Mouse (Mus musculus) MEL (cell line): ENCODE results near the gene Olfr70. TPM values are rescaled to one million over a fixed set of nuclear protein-coding genes. Genes with fewer than 3 reads are reported as not detected.

Experiments
- DNase-seq: peaks from one replicate; pipeline ENCODE4 v3.0.0; 2011; ENCODE audit warnings: low read depth, low spot score
- H3K27ac ChIP-seq: 2 replicates; pipeline ENCODE4 v1.5.1; 2012; ENCODE audit warnings: low read depth, mild to moderate bottlenecking, control low read depth, low read length, moderate library complexity; ENCODE audit not compliant: control insufficient read depth
- H3K27me3 ChIP-seq, 2 experiments: fragments of 150-350 bp in 1 of 2; sonication (generic) in 1 of 2; 2 replicates each; pipeline ENCODE4 v1.6.1; 2012; ENCODE audit warnings: low read length in 2 of 2, mild to moderate bottlenecking in 2 of 2, improper control_type of control experiment in 1 of 2, moderate library complexity in 1 of 2; ENCODE audit not compliant: insufficient read depth in 2 of 2, control insufficient read depth in 1 of 2
- H3K36me3 ChIP-seq, 2 experiments: 2 replicates each; pipeline ENCODE4 v1.6.1; 2012 to 2014; ENCODE audit warnings: low read length in 2 of 2, improper control_type of control experiment in 1 of 2, inconsistent platforms in 1 of 2, mild to moderate bottlenecking in 1 of 2; ENCODE audit not compliant: insufficient read depth in 2 of 2, control insufficient read depth in 1 of 2
- H3K4me1 ChIP-seq, 2 experiments: fragments of 150-350 bp in 1 of 2; sonication (generic) in 1 of 2; 2 replicates each; pipeline ENCODE4 v1.6.1; 2012; ENCODE audit warnings: low read length in 2 of 2, improper control_type of control experiment in 1 of 2, mild to moderate bottlenecking in 1 of 2; ENCODE audit not compliant: insufficient read depth in 2 of 2, control insufficient read depth in 1 of 2
- H3K4me3 ChIP-seq, 2 experiments: fragments of 150-350 bp in 1 of 2; sonication (generic) in 1 of 2; 2 replicates each; pipeline ENCODE4 v1.5.1; 2012; ENCODE audit warnings: low read depth in 2 of 2, low read length in 2 of 2, mild to moderate bottlenecking in 2 of 2, moderate library complexity in 2 of 2, control low read depth in 1 of 2, improper control_type of control experiment in 1 of 2; ENCODE audit not compliant: control insufficient read depth in 1 of 2, insufficient read depth in 1 of 2
- H3K79me2 ChIP-seq: 2 replicates; pipeline ENCODE4 v1.6.1; 2012; ENCODE audit warnings: mild to moderate bottlenecking, low read length, moderate library complexity; ENCODE audit not compliant: control insufficient read depth, poor library complexity, insufficient read depth
- H3K9ac ChIP-seq: 2 replicates; pipeline ENCODE4 v1.6.1; 2012; ENCODE audit warnings: low read depth, mild to moderate bottlenecking, control low read depth, low read length, moderate library complexity; ENCODE audit not compliant: control insufficient read depth, poor library complexity, severe bottlenecking
- H3K9me3 ChIP-seq: fragments of 150-350 bp; sonication (generic); replicated peaks from 2 replicates; pipeline ENCODE4 v1.6.1; 2012; ENCODE audit warnings: mild to moderate bottlenecking, low read length, improper control_type of control experiment, moderate library complexity; ENCODE audit not compliant: insufficient read depth
- BHLHE40 ChIP-seq: IDR thresholded peaks from 2 replicates; pipeline ENCODE4 v1.6.1; 2012; ENCODE audit warnings: low read depth, mild to moderate bottlenecking, inconsistent platforms, low read length, improper control_type of control experiment, borderline replicate concordance
- CHD1 ChIP-seq: IDR thresholded peaks from 2 replicates; pipeline ENCODE4 v1.6.1; 2012; ENCODE audit warnings: low read depth, mild to moderate bottlenecking, inconsistent platforms, low read length, improper control_type of control experiment
- CHD2 ChIP-seq: IDR thresholded peaks from 2 replicates; pipeline ENCODE4 v1.6.1; 2011; ENCODE audit warnings: low read length, improper control_type of control experiment
- CTCF ChIP-seq, 3 experiments: IDR thresholded peaks in 2 of 3; conservative IDR thresholded peaks in 1 of 3; 2 replicates each; pipeline ENCODE4 v1.5.1; 2011 to 2012; ENCODE audit warnings: low read length in 3 of 3, low read depth in 2 of 3, mild to moderate bottlenecking in 2 of 3, improper control_type of control experiment in 1 of 3, inconsistent platforms in 1 of 3, mixed read lengths in 1 of 3, moderate library complexity in 1 of 3; ENCODE audit not compliant: control insufficient read depth in 1 of 3, insufficient read depth in 1 of 3, poor library complexity in 1 of 3, severe bottlenecking in 1 of 3
- E2F4 ChIP-seq: IDR thresholded peaks from 2 replicates; pipeline ENCODE4 v1.6.1; 2011; ENCODE audit warnings: low read depth, low read length, improper control_type of control experiment, borderline replicate concordance
- ELF1 ChIP-seq: IDR thresholded peaks from 2 replicates; pipeline ENCODE4 v1.6.1; 2014; ENCODE audit warnings: low read depth, mild to moderate bottlenecking, inconsistent platforms, low read length, improper control_type of control experiment, moderate library complexity
- EP300 ChIP-seq, 2 experiments: IDR thresholded peaks; 2 replicates each; pipeline ENCODE4 v1.6.1; 2011; ENCODE audit warnings: improper control_type of control experiment in 2 of 2, low read length in 2 of 2, low read depth in 1 of 2, mild to moderate bottlenecking in 1 of 2
- ETS1 ChIP-seq: IDR thresholded peaks from 2 replicates; pipeline ENCODE4 v1.6.1; 2012; ENCODE audit warnings: low read depth, mild to moderate bottlenecking, inconsistent platforms, low read length, improper control_type of control experiment, moderate library complexity
- GABPA ChIP-seq: IDR thresholded peaks from 2 replicates; pipeline ENCODE4 v1.6.1; 2012; ENCODE audit warnings: low read depth, mild to moderate bottlenecking, inconsistent platforms, low read length, improper control_type of control experiment, moderate library complexity
- GATA1 ChIP-seq: IDR thresholded peaks from 2 replicates; pipeline ENCODE4 v1.6.1; 2011; ENCODE audit warnings: low read depth, low read length, improper control_type of control experiment
- JUND ChIP-seq: IDR thresholded peaks from 2 replicates; pipeline ENCODE4 v1.6.1; 2011; ENCODE audit warnings: low read depth, mild to moderate bottlenecking, improper control_type of control experiment, low read length
- MAZ ChIP-seq: IDR thresholded peaks from 2 replicates; pipeline ENCODE4 v1.6.1; 2012; ENCODE audit warnings: low read depth, mild to moderate bottlenecking, inconsistent platforms, low read length, improper control_type of control experiment
- MYB ChIP-seq: IDR thresholded peaks from 2 replicates; pipeline ENCODE4 v1.6.1; 2011; ENCODE audit warnings: mild to moderate bottlenecking, low read depth, low read length, improper control_type of control experiment
- MYC ChIP-seq: IDR thresholded peaks from 2 replicates; pipeline ENCODE4 v1.6.1; 2011; ENCODE audit warnings: low read depth, mild to moderate bottlenecking, low read length, improper control_type of control experiment, moderate library complexity
- NELFE ChIP-seq: IDR thresholded peaks from 2 replicates; pipeline ENCODE4 v1.6.1; 2011; ENCODE audit warnings: low read depth, low read length, improper control_type of control experiment
- NRF1 ChIP-seq: IDR thresholded peaks from 2 replicates; pipeline ENCODE4 v1.6.1; 2014; ENCODE audit warnings: low read depth, mild to moderate bottlenecking, inconsistent platforms, low read length, improper control_type of control experiment, moderate library complexity; ENCODE audit not compliant: poor library complexity, insufficient read depth, severe bottlenecking
- POLR2A ChIP-seq, 2 experiments: IDR thresholded peaks; 2 replicates each; pipeline ENCODE4 v1.6.1; 2011 to 2012; ENCODE audit warnings: low read length in 2 of 2, mild to moderate bottlenecking in 2 of 2, control low read depth in 1 of 2, improper control_type of control experiment in 1 of 2, low read depth in 1 of 2, moderate library complexity in 1 of 2; ENCODE audit not compliant: control insufficient read depth in 1 of 2, insufficient read depth in 1 of 2, poor library complexity in 1 of 2
- POLR2AphosphoS2 ChIP-seq: IDR thresholded peaks from 2 replicates; pipeline ENCODE4 v1.6.1; 2011; ENCODE audit warnings: low read length, improper control_type of control experiment
- POLR2AphosphoS5 ChIP-seq: IDR thresholded peaks from 2 replicates; pipeline ENCODE4 v1.6.1; 2012; ENCODE audit warnings: low read depth, borderline replicate concordance, mild to moderate bottlenecking, inconsistent platforms, low read length, moderate library complexity, mixed read lengths
- RAD21 ChIP-seq: IDR thresholded peaks from 2 replicates; pipeline ENCODE4 v1.6.1; 2011; ENCODE audit warnings: mild to moderate bottlenecking, low read depth, low read length, improper control_type of control experiment
- RCOR1 ChIP-seq: IDR thresholded peaks from 2 replicates; pipeline ENCODE4 v1.6.1; 2012; ENCODE audit warnings: low read depth, mild to moderate bottlenecking, inconsistent platforms, low read length, improper control_type of control experiment
- TAL1 ChIP-seq: IDR thresholded peaks from 2 replicates; pipeline ENCODE4 v1.6.1; 2012; ENCODE audit warnings: mild to moderate bottlenecking, inconsistent platforms, low read length, moderate library complexity, mixed read lengths
- TBP ChIP-seq: IDR thresholded peaks from 2 replicates; pipeline ENCODE4 v1.8.0; 2011; ENCODE audit warnings: low read depth, low read length, improper control_type of control experiment
- TCF12 ChIP-seq: IDR thresholded peaks from 2 replicates; pipeline ENCODE4 v1.6.1; 2014; ENCODE audit warnings: low read depth, mild to moderate bottlenecking, inconsistent platforms, low read length, improper control_type of control experiment, moderate library complexity
- UBTF ChIP-seq: IDR thresholded peaks from 2 replicates; pipeline ENCODE4 v1.6.1; 2012; ENCODE audit warnings: low read depth, mild to moderate bottlenecking, inconsistent platforms, low read length, improper control_type of control experiment, moderate library complexity, borderline replicate concordance; ENCODE audit not compliant: insufficient read depth
- USF2 ChIP-seq, 2 experiments: IDR thresholded peaks; 2 replicates each; pipeline ENCODE4 v1.6.1; 2011 to 2012; ENCODE audit warnings: improper control_type of control experiment in 2 of 2, low read length in 2 of 2, borderline replicate concordance in 1 of 2, inconsistent platforms in 1 of 2, low read depth in 1 of 2, mild to moderate bottlenecking in 1 of 2; ENCODE audit not compliant: insufficient read depth in 1 of 2
- ZC3H11A ChIP-seq: IDR thresholded peaks from 2 replicates; pipeline ENCODE4 v1.6.1; 2012; ENCODE audit warnings: low read depth, mild to moderate bottlenecking, inconsistent platforms, low read length, improper control_type of control experiment
- ZKSCAN1 ChIP-seq: IDR thresholded peaks from 2 replicates; pipeline ENCODE4 v1.6.1; 2012; ENCODE audit warnings: low read depth, mild to moderate bottlenecking, inconsistent platforms, low read length, improper control_type of control experiment, moderate library complexity
- ZNF384 ChIP-seq: IDR thresholded peaks from 2 replicates; pipeline ENCODE4 v1.6.1; 2012; ENCODE audit warnings: low read depth, mild to moderate bottlenecking, inconsistent platforms, low read length, improper control_type of control experiment
- polyA plus RNA-seq, 2 experiments: library from polyadenylated mRNA; stranded (reverse) in 1 of 2; unstranded in 1 of 2; fragments of >175 nt in 1 of 2; fragments of >200 nt in 1 of 2; gene quantifications; 2 replicates each; pipeline versions ENCODE4 v1.2.1 to v1.2.4; 2012; ENCODE audit warnings: low replicate concordance in 2 of 2, low read depth in 1 of 2; ENCODE audit not compliant: insufficient read length in 2 of 2, insufficient read depth in 1 of 2, missing spikeins in 1 of 2
- total RNA-seq: library from RNA; depleted of rRNA; stranded (reverse); fragments of 300-350 nt; gene quantifications from 2 replicates; pipeline ENCODE4 v1.2.3, GENCODE M21; 2012

The Olfr70 gene
- total and polyA plus RNA-seq, 3 experiments, result not detected

DNA sequence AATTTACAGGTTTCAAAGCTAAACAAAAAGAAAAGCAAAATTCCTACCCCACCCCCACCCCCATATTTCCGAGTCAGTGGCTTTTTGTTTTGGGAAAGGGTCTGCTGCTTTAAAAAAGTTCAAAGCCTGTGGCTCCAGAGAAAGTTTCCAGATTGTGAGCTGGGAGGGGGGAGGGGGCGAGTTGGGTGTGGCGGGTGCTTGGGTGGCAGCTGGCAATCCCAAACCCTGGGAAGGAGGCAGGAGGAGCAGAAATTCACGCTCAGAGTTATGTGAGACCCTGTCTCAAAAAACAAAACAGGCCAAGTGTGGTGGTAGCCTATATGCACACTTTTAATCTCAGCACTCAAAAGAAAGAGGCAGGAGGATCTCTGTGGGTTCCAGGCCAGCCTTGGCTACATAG is 42.0 kb upstream of the Olfr70 start:
- DNase-seq, result no peak
- no peaks in the 10 kb centered on the region for H3K4me1 ChIP-seq
- TF ChIP-seq ELF1 (no peak), GATA1 (no peak), POLR2A (IDR thresholded peaks at IDR 0.05; ENCODE audit: control insufficient read depth in 1 of 2, insufficient read depth in 1 of 2, low read depth in 1 of 2, low read length in 2 of 2, poor library complexity in 1 of 2) (no peak), TAL1 (no peak), E2F4 (no peak), MYC (no peak), TBP (no peak), NELFE (no peak), MAZ (no peak), ETS1 (no peak), GABPA (no peak), UBTF (no peak), MYB (no peak), POLR2AphosphoS5 (no peak), NRF1 (no peak), CHD2 (no peak), ZKSCAN1 (no peak), CTCF (IDR thresholded peaks at IDR 0.05 in 2 of 3, conservative IDR thresholded peaks at IDR 0.05 in 1 of 3; ENCODE audit: control insufficient read depth in 1 of 3, insufficient read depth in 1 of 3, low read depth in 2 of 3, low read length in 3 of 3, poor library complexity in 1 of 3, severe bottlenecking in 1 of 3) (no peak), USF2 (IDR thresholded peaks at IDR 0.05; ENCODE audit: borderline replicate concordance in 1 of 2, insufficient read depth in 1 of 2, low read depth in 1 of 2, low read length in 2 of 2) (no peak)
- no peak overlapping the region for H3K9ac ChIP-seq
- H3K9me3 ChIP-seq, result no peaks in the 10 kb centered on the region
- H3K36me3 ChIP-seq, result no peaks in the 10 kb centered on the region
- H3K27me3 ChIP-seq, result peaks cover 8 to 23% of the 10 kb centered on the region in 2 experiments
- H3K4me3 ChIP-seq, result no peak overlapping the region
- no peaks in the 10 kb centered on the region for H3K79me2 ChIP-seq
- no peak overlapping the region for H3K27ac ChIP-seq

DNA sequence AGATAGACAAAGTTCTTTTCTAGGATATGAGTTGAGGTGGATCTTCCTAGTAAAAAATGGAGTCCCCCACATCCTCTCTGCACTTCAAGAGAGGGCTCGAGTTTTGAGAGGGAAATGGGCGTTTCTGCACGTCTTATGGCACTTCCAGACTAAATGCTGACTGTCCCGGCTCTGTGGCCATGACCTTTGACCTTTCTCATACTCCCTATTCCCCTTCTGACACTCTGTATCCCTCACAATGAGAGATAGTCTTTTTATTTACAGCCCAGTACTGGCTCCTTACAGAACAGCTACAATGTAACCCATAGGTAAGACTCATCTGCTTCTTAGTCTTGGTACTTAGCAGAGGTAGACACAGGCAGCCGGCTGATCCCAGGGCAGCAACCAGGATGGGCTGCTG is 40.9 kb upstream of the Olfr70 start:
- Histone ChIP-seq H3K9me3 (no peaks in the 10 kb centered on the region), H3K9ac (no peak overlapping the region), H3K36me3 (no peaks in the 10 kb centered on the region), H3K4me3 (no peak overlapping the region), H3K27ac (no peak overlapping the region), H3K79me2 (no peaks in the 10 kb centered on the region), H3K27me3 (peaks cover 8 to 20% of the 10 kb centered on the region in 2 experiments), H3K4me1 (no peaks in the 10 kb centered on the region)
- no peak for DNase-seq
- no peak for TF ChIP-seq ELF1
- TF ChIP-seq ZC3H11A, result no peak
- TF ChIP-seq JUND, result no peak
- no peak for TF ChIP-seq ZKSCAN1
- no peak for TF ChIP-seq POLR2AphosphoS2
- TF ChIP-seq RCOR1, result no peak
- no peak for TF ChIP-seq CHD1
- TF ChIP-seq BHLHE40, result no peak
- no peak for TF ChIP-seq USF2 (IDR thresholded peaks at IDR 0.05; ENCODE audit: borderline replicate concordance in 1 of 2, insufficient read depth in 1 of 2, low read depth in 1 of 2, low read length in 2 of 2)
- no peak for TF ChIP-seq NELFE
- TF ChIP-seq UBTF, result no peak
- TF ChIP-seq GABPA, result no peak
- no peak for TF ChIP-seq EP300 (IDR thresholded peaks at IDR 0.05; ENCODE audit: low read depth in 1 of 2, low read length in 2 of 2)
- TF ChIP-seq ZNF384, result no peak
- TF ChIP-seq TCF12, result no peak
- TF ChIP-seq RAD21, result no peak
- no peak for TF ChIP-seq POLR2AphosphoS5
